Mouse (Mus musculus): ENCODE results near the gene Chst2.

Gene Chst2

GRCm38 (mm10) chr9:95353829-95354391 lies 52.6 kb downstream of the Chst2 start:
- DNase-seq (ENCODE audit: low spot score): no peak

DNA sequence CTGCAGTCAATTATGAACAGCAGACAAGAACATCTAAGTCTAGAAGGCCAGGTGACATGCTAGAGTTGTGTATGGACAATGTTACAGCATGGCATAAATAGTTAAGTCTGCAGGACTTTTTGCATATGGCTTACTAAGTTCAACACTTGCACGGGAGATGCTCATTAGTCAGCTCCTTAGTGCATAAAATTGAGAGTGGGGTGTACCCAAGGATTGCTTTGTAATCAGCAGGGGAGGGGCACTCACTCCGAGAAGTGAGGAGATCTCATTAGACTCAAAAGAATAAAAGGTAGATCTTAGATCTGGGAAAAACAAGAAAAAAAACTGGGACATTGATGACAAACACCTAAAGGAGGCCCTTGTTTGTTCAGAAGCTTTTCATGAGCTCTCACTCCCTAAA lies 54.6 kb downstream of the Chst2 start:
- DNase-seq (ENCODE audit: low spot score): no peak

DNA sequence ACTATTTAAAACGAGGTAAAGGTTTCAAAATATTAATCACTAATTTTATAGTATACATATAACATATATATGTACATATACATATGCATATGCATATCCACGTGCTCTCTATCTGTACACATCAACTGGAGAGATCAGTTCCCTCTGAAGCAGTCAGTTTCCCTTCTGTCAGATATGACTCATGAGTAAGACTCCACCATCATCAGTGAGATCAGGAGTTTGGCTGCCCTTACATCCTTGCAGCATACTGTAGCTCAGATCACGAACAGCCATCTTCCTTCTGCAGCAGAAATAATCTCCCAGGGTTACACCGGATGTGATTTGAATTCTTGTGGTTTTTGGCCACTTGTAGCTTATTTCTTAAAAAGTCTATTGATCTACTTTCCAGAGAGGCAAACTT lies 56.0 kb downstream of the Chst2 start:
- no peak for DNase-seq (ENCODE audit: low spot score)

Measured in urinary bladder, postnatal 14 days (tissue).